Mouse (Mus musculus) embryonic facial prominence, embryonic 13.5 days (tissue): Measurements from ENCODE around the gene Zkscan16. TPM values are rescaled to one million over a fixed set of nuclear protein-coding genes. Genes with fewer than 3 reads are reported as not detected.

Experiments
- ATAC-seq: fragments of 200-750 bp; cut with Nextera tagmentation; 2 replicates; pipeline ENCODE4 v1.8.0; 2017; ENCODE audit warnings: low read depth; ENCODE audit not compliant: insufficient number of reproducible peaks, insufficient read depth, low FRiP score, low TSS enrichment
- H3K27ac ChIP-seq: fragments of 300-500 bp; sonication (generic); 2 replicates; pipeline ENCODE4 v1.5.1; 2015; ENCODE audit warnings: moderate library complexity, mild to moderate bottlenecking, inconsistent platforms
- H3K27me3 ChIP-seq: fragments of 300-500 bp; sonication (generic); 2 replicates; pipeline ENCODE4 v1.6.1; 2015; ENCODE audit warnings: mild to moderate bottlenecking, inconsistent platforms
- H3K36me3 ChIP-seq: fragments of 300-500 bp; sonication (generic); 2 replicates; pipeline ENCODE4 v1.6.1; 2015; ENCODE audit warnings: mild to moderate bottlenecking, inconsistent platforms
- H3K4me1 ChIP-seq: fragments of 300-500 bp; sonication (generic); 2 replicates; pipeline ENCODE4 v1.6.1; 2015; ENCODE audit warnings: inconsistent platforms
- H3K4me2 ChIP-seq: fragments of 300-500 bp; sonication (generic); 2 replicates; pipeline ENCODE4 v1.6.1; 2015; ENCODE audit warnings: moderate library complexity, mild to moderate bottlenecking, inconsistent platforms
- H3K4me3 ChIP-seq: fragments of 300-500 bp; sonication (generic); 2 replicates; pipeline ENCODE4 v1.5.1; 2015; ENCODE audit warnings: mild to moderate bottlenecking, inconsistent platforms
- H3K9ac ChIP-seq: fragments of 300-500 bp; sonication (generic); 2 replicates; pipeline ENCODE4 v1.6.1; 2015; ENCODE audit warnings: mild to moderate bottlenecking, inconsistent platforms
- H3K9me3 ChIP-seq: fragments of 300-500 bp; sonication (generic); 2 replicates; pipeline ENCODE4 v1.6.1; 2016; ENCODE audit warnings: inconsistent platforms
- WGBS: fragments of 180-500 bp; shearing (Covaris S2); methylation state at CpG from one replicate; pipeline ENCODE4 v1.1.7; 2015; ENCODE audit warnings: mixed read lengths; 5-methylcytosine and 5-hydroxymethylcytosine counted together
- polyA plus RNA-seq: library from polyadenylated mRNA; unstranded; fragments of >200 nt; fragmentation: Nextera tagmentation; extraction: Ambion mirVana; gene quantifications from 2 replicates; pipeline ENCODE4 v1.2.1, GENCODE M21; 2015

Gene Zkscan16
- polyA plus RNA-seq, 1 experiment from 2014 or later: 1.4 TPM

- no peak; the same call in 1 of the 2 replicates for ATAC-seq
- H3K36me3 ChIP-seq: 0 out of 2 replicates have a peak, but pooled peaks cover 5% of the 10 kb centered on the region
- WGBS: 25% methylated on average over 7 of the region's 7 CpGs
Observed at GRCm38 (mm10) chr4:58985157-58985648, 41.8 kb downstream of the Zkscan16 start.

GRCm38 (mm10) chr4:58986540-58987190 is 43.2 kb downstream of the Zkscan16 start, which contains the start of gene Ptgr1:
Gene Ptgr1 (minus strand): TSS chr4:58987119.
- peak within 1 kb of the TSS; percentile 77 for H3K4me2 ChIP-seq
- ATAC-seq: peak; percentile 37; the same call in 1 of the 2 replicates
- H3K4me1 ChIP-seq: peaks cover 11% of the 10 kb centered on the region
- peak within 1 kb of the TSS; percentile 77 for H3K9ac ChIP-seq
- no peaks in the 10 kb centered on the region for H3K27me3 ChIP-seq
- WGBS: 2% methylated on average over 28 of the region's 28 CpGs
- H3K9me3 ChIP-seq: no peaks in the 10 kb centered on the region
- 0 out of 2 replicates have a peak, but pooled peaks cover 5% of the 10 kb centered on the region for H3K36me3 ChIP-seq
- H3K4me3 ChIP-seq: peak within 1 kb of the TSS; percentile 64
- peak within 1 kb of the TSS; percentile 74 for H3K27ac ChIP-seq

More at GRCm38 (mm10) chr4:58985157-58985648, 41.8 kb downstream of the Zkscan16 start:
- H3K4me3 ChIP-seq: no peak overlapping the region
- H3K27me3 ChIP-seq: no peaks in the 10 kb centered on the region
- no peak overlapping the region for H3K27ac ChIP-seq
- H3K9ac ChIP-seq: no peak overlapping the region
- H3K4me1 ChIP-seq: peaks cover 11% of the 10 kb centered on the region
- H3K4me2 ChIP-seq: no peak overlapping the region
- H3K9me3 ChIP-seq: no peaks in the 10 kb centered on the region

GRCm38 (mm10) chr4:58989303-58989898 is 46.0 kb downstream of the Zkscan16 start:
- 82% methylated on average over 7 of the region's 7 CpGs for WGBS
- H3K4me3 ChIP-seq: no peak overlapping the region

GRCm38 (mm10) chr4:58990609-58991434 is 47.4 kb downstream of the Zkscan16 start:
- Histone ChIP-seq H3K36me3 (no peaks in the 10 kb centered on the region), H3K9me3 (no peaks in the 10 kb centered on the region), H3K4me1 (peaks cover 11% of the 10 kb centered on the region), H3K4me2 (no peak overlapping the region), H3K9ac (no peak overlapping the region), H3K27ac (no peak overlapping the region), H3K4me3 (no peak overlapping the region), H3K27me3 (no peaks in the 10 kb centered on the region)
- 81% methylated on average over 17 of the region's 17 CpGs for WGBS
- no peak for ATAC-seq

More at GRCm38 (mm10) chr4:58989303-58989898, 46.0 kb downstream of the Zkscan16 start:
- Histone ChIP-seq H3K4me2 (no peak overlapping the region), H3K4me1 (peaks cover 11% of the 10 kb centered on the region), H3K27ac (no peak overlapping the region), H3K27me3 (no peaks in the 10 kb centered on the region), H3K9ac (no peak overlapping the region), H3K9me3 (no peaks in the 10 kb centered on the region), H3K36me3 (no peaks in the 10 kb centered on the region)
- ATAC-seq: no peak

- Histone ChIP-seq H3K9ac (no peak overlapping the region), H3K4me2 (no peak overlapping the region), H3K4me3 (no peak overlapping the region), H3K27ac (no peak overlapping the region), H3K9me3 (no peaks in the 10 kb centered on the region), H3K4me1 (peaks cover 4% of the 10 kb centered on the region; the same call in 1 of the 2 replicates), H3K36me3 (no peaks in the 10 kb centered on the region), H3K27me3 (no peaks in the 10 kb centered on the region)
- ATAC-seq: no peak
- 84% methylated on average over 5 of the region's 5 CpGs for WGBS
Observed at GRCm38 (mm10) chr4:58992195-58992594, 48.8 kb downstream of the Zkscan16 start.

GRCm38 (mm10) chr4:58994762-58995161 is 51.3 kb downstream of the Zkscan16 start, which contains the start of gene Dnajc25:
Gene Dnajc25 (plus strand): TSS chr4:58995062.
- Histone ChIP-seq H3K27ac (no peak within 1 kb of the TSS), H3K4me2 (no peak within 1 kb of the TSS), H3K4me1 (no peaks in the 10 kb centered on the region), H3K4me3 (no peak within 1 kb of the TSS), H3K9ac (no peak within 1 kb of the TSS), H3K9me3 (no peaks in the 10 kb centered on the region), H3K27me3 (no peaks in the 10 kb centered on the region), H3K36me3 (no peaks in the 10 kb centered on the region)
- WGBS: 88% methylated on average over 4 of the region's 4 CpGs
- no peak for ATAC-seq

- no peaks in the 10 kb centered on the region for H3K9me3 ChIP-seq
- H3K27me3 ChIP-seq: no peaks in the 10 kb centered on the region
- no peaks in the 10 kb centered on the region for H3K4me1 ChIP-seq
- H3K36me3 ChIP-seq: no peaks in the 10 kb centered on the region
- ATAC-seq: no peak
- WGBS: 74% methylated on average over 8 of the region's 8 CpGs
- H3K4me3 ChIP-seq: no peak overlapping the region
- H3K4me2 ChIP-seq: no peak overlapping the region
- H3K27ac ChIP-seq: no peak overlapping the region
- no peak overlapping the region for H3K9ac ChIP-seq
Observed at GRCm38 (mm10) chr4:58995251-58995693, 51.8 kb downstream of the Zkscan16 start.

GRCm38 (mm10) chr4:58997081-58997480 is 53.7 kb downstream of the Zkscan16 start:
- H3K4me3 ChIP-seq: no peak overlapping the region
- no peak overlapping the region for H3K4me2 ChIP-seq
- 79% methylated on average over 5 of the region's 5 CpGs for WGBS
- ATAC-seq: no peak
- no peak overlapping the region for H3K27ac ChIP-seq
- no peaks in the 10 kb centered on the region for H3K9me3 ChIP-seq
- H3K27me3 ChIP-seq: no peaks in the 10 kb centered on the region
- no peaks in the 10 kb centered on the region for H3K36me3 ChIP-seq
- H3K9ac ChIP-seq: no peak overlapping the region
- no peaks in the 10 kb centered on the region for H3K4me1 ChIP-seq

GRCm38 (mm10) chr4:58998688-58999087 is 55.3 kb downstream of the Zkscan16 start:
- no peaks in the 10 kb centered on the region for H3K9me3 ChIP-seq
- H3K27me3 ChIP-seq: no peaks in the 10 kb centered on the region
- H3K4me2 ChIP-seq: no peak overlapping the region
- ATAC-seq: no peak
- H3K27ac ChIP-seq: no peak overlapping the region
- no peaks in the 10 kb centered on the region for H3K36me3 ChIP-seq
- H3K4me3 ChIP-seq: no peak overlapping the region
- no peaks in the 10 kb centered on the region for H3K4me1 ChIP-seq
- WGBS: 88% methylated on average over 1 of the region's 1 CpGs
- no peak overlapping the region for H3K9ac ChIP-seq

GRCm38 (mm10) chr4:58999686-59000085 is 56.3 kb downstream of the Zkscan16 start:
- H3K4me1 ChIP-seq: peaks cover 10% of the 10 kb centered on the region
- no peak overlapping the region for H3K4me2 ChIP-seq
- H3K36me3 ChIP-seq: no peaks in the 10 kb centered on the region
- H3K9ac ChIP-seq: no peak overlapping the region
- H3K9me3 ChIP-seq: no peaks in the 10 kb centered on the region
- no peak for ATAC-seq
- H3K4me3 ChIP-seq: no peak overlapping the region
- no peak overlapping the region for H3K27ac ChIP-seq
- no peaks in the 10 kb centered on the region for H3K27me3 ChIP-seq
- 2% methylated on average over 2 of the region's 2 CpGs for WGBS

GRCm38 (mm10) chr4:59000614-59001013 is 57.2 kb downstream of the Zkscan16 start:
- Histone ChIP-seq H3K4me1 (peaks cover 17% of the 10 kb centered on the region), H3K9me3 (no peaks in the 10 kb centered on the region), H3K27ac (no peak overlapping the region), H3K36me3 (no peaks in the 10 kb centered on the region), H3K9ac (no peak overlapping the region), H3K4me3 (no peak overlapping the region), H3K4me2 (no peak overlapping the region), H3K27me3 (no peaks in the 10 kb centered on the region)
- no peak for ATAC-seq
- whole genome bisulfite sequencing: 2% methylated on average over 2 of the region's 2 CpGs
